Mouse (Mus musculus): ENCODE measurements around the gene Gm10490.
A peak's percentile ranks its signal among the peaks of the same experiment; 100 is the strongest.

Gm10490 gene

DNA sequence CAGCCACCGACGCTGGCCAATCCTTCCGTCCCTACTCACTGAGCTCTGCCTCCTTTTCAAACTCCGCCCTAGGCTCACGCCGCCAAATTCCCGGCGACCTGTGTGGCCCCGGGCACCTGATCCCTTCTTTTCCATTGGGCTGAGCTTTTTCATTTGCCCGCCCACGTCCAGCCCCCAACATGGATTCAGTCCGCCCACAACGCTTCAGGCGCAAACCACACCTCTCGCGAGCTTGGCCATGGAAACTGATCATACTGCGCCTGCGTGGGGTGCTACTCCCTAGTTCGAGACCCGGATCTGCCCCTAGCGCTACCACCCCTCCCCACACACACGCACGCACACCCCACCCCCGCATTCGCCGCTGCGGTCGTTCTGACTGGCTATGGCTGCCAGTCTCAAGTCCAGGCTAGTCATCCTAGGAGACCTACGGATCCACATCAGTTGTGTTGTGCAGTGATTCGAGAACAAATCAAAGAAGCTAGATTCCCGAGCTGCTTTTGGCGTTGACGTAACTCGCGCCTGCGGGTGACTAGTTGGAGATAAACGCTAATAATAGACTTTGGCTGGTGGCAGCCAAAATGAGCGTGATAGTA lies 38.7 kb downstream of the Gm10490 start:
- DNase-seq (ENCODE audit: low read depth, low spot score), result peak; percentile 92
- H3K36me3 ChIP-seq (ENCODE audit: control insufficient read depth, insufficient read depth, low read length, poor library complexity, severe bottlenecking), result no peaks in the 10 kb centered on the region
- H3K27me3 ChIP-seq (ENCODE audit: control insufficient read depth, insufficient read depth, low read length, poor library complexity, severe bottlenecking), result no peaks in the 10 kb centered on the region

GRCm38 (mm10) chrX:7950091-7950490 lies 40.7 kb downstream of the Gm10490 start:
- DNase-seq (ENCODE audit: low read depth, low spot score), result no peak
- H3K36me3 ChIP-seq (ENCODE audit: control insufficient read depth, insufficient read depth, low read length, poor library complexity, severe bottlenecking), result no peaks in the 10 kb centered on the region
- no peaks in the 10 kb centered on the region for H3K27me3 ChIP-seq (ENCODE audit: control insufficient read depth, insufficient read depth, low read length, poor library complexity, severe bottlenecking)

DNA sequence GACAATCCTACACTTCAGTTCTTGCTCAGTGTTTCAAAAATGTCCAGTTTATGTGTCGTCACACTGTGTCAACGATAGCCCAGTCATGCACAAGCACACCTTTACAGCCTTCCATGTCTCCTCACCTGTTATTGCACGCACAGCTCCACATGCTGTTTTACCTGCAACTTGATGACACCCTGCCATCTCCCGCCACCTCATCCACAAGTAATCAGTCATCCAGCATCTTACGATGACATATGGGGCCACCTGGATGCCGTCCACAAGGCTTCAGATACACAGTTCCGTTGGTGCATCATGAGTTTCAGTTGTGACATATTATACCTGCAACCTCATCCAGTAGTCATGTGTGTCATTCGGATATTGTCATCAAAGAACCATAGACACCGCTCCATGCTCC lies 49.5 kb downstream of the Gm10490 start:
- Histone ChIP-seq H3K36me3 (ENCODE audit: control insufficient read depth, insufficient read depth, low read length, poor library complexity, severe bottlenecking) (no peaks in the 10 kb centered on the region), H3K27me3 (ENCODE audit: control insufficient read depth, insufficient read depth, low read length, poor library complexity, severe bottlenecking) (no peaks in the 10 kb centered on the region)
- DNase-seq (ENCODE audit: low read depth, low spot score), result no peak
